Mouse (Mus musculus) spleen, adult 2 months (tissue): ENCODE data around the gene Spata32.

Experiments used
- CTCF ChIP-seq: fragments of 200-500 bp; IDR thresholded peaks from 2 replicates; pipeline ENCODE4 v1.5.1; 2011; ENCODE audit warnings: mild to moderate bottlenecking, inconsistent platforms; ENCODE audit not compliant: insufficient read depth, insufficient read length, insufficient replicate concordance; ENCODE audit errors: extremely low read depth
- POLR2A ChIP-seq: fragments of 200-500 bp; IDR thresholded peaks from 2 replicates; pipeline ENCODE4 v1.6.1; 2011; ENCODE audit warnings: low read depth, low read length, inconsistent platforms

DNA sequence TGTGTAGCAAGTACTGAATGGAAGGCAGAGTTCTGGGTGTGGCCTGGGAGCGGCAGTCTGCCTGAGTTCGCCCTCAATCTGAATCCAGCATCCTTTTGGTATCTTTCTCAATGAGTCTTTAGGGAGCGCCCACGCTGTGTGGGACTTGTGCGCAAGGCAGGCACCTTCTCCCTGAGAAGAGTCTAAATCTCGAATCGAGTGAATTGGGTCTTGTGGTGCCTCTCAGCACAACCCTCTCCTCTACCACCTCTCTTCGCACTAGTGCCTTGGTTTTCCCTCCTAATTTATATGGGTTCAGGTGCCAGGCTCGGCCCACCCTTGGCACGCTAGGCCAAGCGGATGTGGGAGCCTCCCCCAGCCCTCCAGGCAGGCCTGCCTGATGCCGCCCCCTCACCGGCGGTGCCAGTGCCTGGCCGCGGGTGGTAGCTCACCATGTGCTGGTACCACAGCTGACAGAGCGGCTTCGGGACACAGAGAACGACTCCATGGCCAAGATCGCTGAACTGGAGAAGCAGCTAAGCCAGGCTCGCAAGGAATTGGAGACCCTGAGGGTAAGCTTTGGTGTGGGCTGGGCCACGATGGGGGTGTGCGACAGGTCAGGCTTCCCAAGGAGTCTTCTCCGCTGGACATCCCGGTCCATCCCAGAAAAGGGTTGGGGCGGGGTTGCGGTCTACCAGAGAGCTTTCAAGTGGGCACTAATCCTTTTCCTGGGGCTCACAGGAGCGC is 25.8 kb downstream of the Spata32 start:
- no peak for TF ChIP-seq CTCF
- no peak for TF ChIP-seq POLR2A
